8 mouse cellular contexts compared by ENCODE assay signal in genomic region chr13:111944089-111944406, GRCm38 (mm10).
DNase-seq lines count a peak whose midpoint lies in the region; ATAC-seq and TF ChIP-seq lines count a peak whose summit lies in the region.

No protein-coding gene starts in this region.

- 6% methylated on average over 5 of the region's 5 CpGs for WGBS in hindbrain, embryonic 15.5 days
- 5% methylated on average over 5 of the region's 5 CpGs for WGBS in midbrain, embryonic 14.5 days
- WGBS in heart, adult 2 months = 22% methylated on average over 5 of the region's 5 CpGs

- no peak overlapping the region for H3K4me2 ChIP-seq in hindbrain, embryonic 15.5 days
- H3K4me2 ChIP-seq in midbrain, embryonic 14.5 days (ENCODE audit: low read length) = no peak overlapping the region

- intact Hi-C loops in gastrocnemius, postnatal 14 days (cut with DNase I; ENCODE audit: low total_unique reads) = no loop called here
- intact Hi-C loops in gastrocnemius, postnatal 36 days (cut with DNase I) = no loop called here
- intact Hi-C loops in heart, adult 2 months (cut with DNase I) = no loop called here

- ATAC-seq in hindbrain, embryonic 15.5 days (ENCODE audit: low FRiP score, low read depth) = peak; percentile 79
- peak; percentile 50; the same call in 1 of the 2 replicates for ATAC-seq in midbrain, embryonic 14.5 days (ENCODE audit: low FRiP score, low TSS enrichment)

- H3K9me3 ChIP-seq in hindbrain, embryonic 15.5 days = no peaks in the 10 kb centered on the region
- H3K9me3 ChIP-seq in midbrain, embryonic 14.5 days (ENCODE audit: control insufficient read depth, low read length) = no peaks in the 10 kb centered on the region

- H3K4me1 ChIP-seq in bone marrow macrophage, adult 2 months (ENCODE audit: control insufficient read depth, insufficient read depth, low read length) = peaks cover 56% of the 10 kb centered on the region
- peaks cover 9% of the 10 kb centered on the region for H3K4me1 ChIP-seq in hindbrain, embryonic 15.5 days (replicated peaks)
- H3K4me1 ChIP-seq in midbrain, embryonic 14.5 days (ENCODE audit: control insufficient read depth, insufficient read depth, low read length) = no peaks in the 10 kb centered on the region; the same call in 1 of the 2 replicates
- H3K4me1 ChIP-seq in heart, adult 2 months (ENCODE audit: control insufficient read depth, insufficient read depth, low read length) = peaks cover 4% of the 10 kb centered on the region

- no peak overlapping the region for H3K9ac ChIP-seq in hindbrain, embryonic 15.5 days
- no peak overlapping the region for H3K9ac ChIP-seq in midbrain, embryonic 14.5 days (replicated peaks; ENCODE audit: low read length)
- H3K9ac ChIP-seq in heart, adult 2 months (ENCODE audit: low read depth, low read length) = no peak overlapping the region

- DNase-seq in gastrocnemius, postnatal 14 days = peak; percentile 10
- no peak for DNase-seq in gastrocnemius, postnatal 36 days
- DNase-seq in midbrain, embryonic 14.5 days = peak; percentile 57
- no peak for DNase-seq in kidney, adult 8-10 months
- no peak for DNase-seq in heart, adult 2 months
- DNase-seq in ovary, postnatal 10 days (ENCODE audit: low spot score) = no peak

- peak overlapping the region; percentile 95 for H3K27ac ChIP-seq in bone marrow macrophage, adult 2 months (ENCODE audit: insufficient read depth, low read depth, low read length)
- H3K27ac ChIP-seq in hindbrain, embryonic 15.5 days (replicated peaks) = peak overlapping the region; percentile 22; the same call in 1 of the 2 replicates
- no peak overlapping the region for H3K27ac ChIP-seq in midbrain, embryonic 14.5 days (replicated peaks; ENCODE audit: low read depth, low read length)
- no peak overlapping the region for H3K27ac ChIP-seq in heart, adult 2 months

- TF ChIP-seq EP300 in heart, adult 2 months (IDR thresholded peaks at IDR 0.05; ENCODE audit: insufficient read depth, low read depth, low read length) = no peak

- no peaks in the 10 kb centered on the region for H3K27me3 ChIP-seq in hindbrain, embryonic 15.5 days
- H3K27me3 ChIP-seq in midbrain, embryonic 14.5 days (ENCODE audit: control insufficient read depth, insufficient read depth, low read length) = no peaks in the 10 kb centered on the region
- H3K27me3 ChIP-seq in heart, adult 2 months (ENCODE audit: control insufficient read depth, insufficient read depth, low read length) = no peaks in the 10 kb centered on the region

- no peak for TF ChIP-seq CTCF in bone marrow macrophage, adult 2 months (IDR thresholded peaks at IDR 0.05; ENCODE audit: low read depth, low read length)
- TF ChIP-seq CTCF in heart, adult 2 months (IDR thresholded peaks at IDR 0.05) = no peak

- no peak overlapping the region for H3K4me3 ChIP-seq in bone marrow macrophage, adult 2 months (ENCODE audit: insufficient read depth, low read length)
- H3K4me3 ChIP-seq in hindbrain, embryonic 15.5 days = no peak overlapping the region
- H3K4me3 ChIP-seq in midbrain, embryonic 14.5 days (replicated peaks; ENCODE audit: low read depth, low read length) = no peak overlapping the region
- no peak overlapping the region for H3K4me3 ChIP-seq in heart, adult 2 months

- no peaks in the 10 kb centered on the region for H3K36me3 ChIP-seq in hindbrain, embryonic 15.5 days
- no peaks in the 10 kb centered on the region for H3K36me3 ChIP-seq in midbrain, embryonic 14.5 days (ENCODE audit: control insufficient read depth, insufficient read depth, low read length)
- H3K36me3 ChIP-seq in heart, adult 2 months (ENCODE audit: control insufficient read depth, insufficient read depth, low read length) = 0 out of 2 replicates have a peak, but pooled peaks cover 2% of the 10 kb centered on the region

- no peaks in the 10 kb centered on the region for H3K79me2 ChIP-seq in heart, adult 2 months (replicated peaks; ENCODE audit: control insufficient read depth, insufficient read depth, low read length)

- no peak for TF ChIP-seq POLR2A in bone marrow macrophage, adult 2 months (IDR thresholded peaks at IDR 0.05; ENCODE audit: borderline replicate concordance, low read depth, low read length)
- no peak for TF ChIP-seq POLR2A in heart, adult 2 months (IDR thresholded peaks at IDR 0.05; ENCODE audit: insufficient read depth, low read depth, low read length)

Comparison
In these comparisons a context has a peak if more than half of its experiments do, and no peak if none do; other contexts are left out.
1. DNase-seq: peak in gastrocnemius, postnatal 14 days (single experiment) and midbrain, embryonic 14.5 days (single experiment); none in gastrocnemius, postnatal 36 days (0 of 2), kidney, adult 8-10 months (0 of 2), heart, adult 2 months (0 of 2) and ovary, postnatal 10 days (single experiment).
2. H3K27ac ChIP-seq: peak in bone marrow macrophage, adult 2 months (single experiment) and hindbrain, embryonic 15.5 days (single experiment); none in midbrain, embryonic 14.5 days (single experiment) and heart, adult 2 months (single experiment).